Mouse (Mus musculus): ENCODE measurements around the gene Hmgcs1.
"Not testable (repeated sequence)": the region's sequence is repeated elsewhere in the genome, so short reads cannot be mapped to it uniquely, and the experiment has no call there.

Gene Hmgcs1

GRCm38 (mm10) chr13:119706278-119706880 lies 16.2 kb downstream of the Hmgcs1 start:
- DNase-seq: not testable (repeated sequence)

DNA sequence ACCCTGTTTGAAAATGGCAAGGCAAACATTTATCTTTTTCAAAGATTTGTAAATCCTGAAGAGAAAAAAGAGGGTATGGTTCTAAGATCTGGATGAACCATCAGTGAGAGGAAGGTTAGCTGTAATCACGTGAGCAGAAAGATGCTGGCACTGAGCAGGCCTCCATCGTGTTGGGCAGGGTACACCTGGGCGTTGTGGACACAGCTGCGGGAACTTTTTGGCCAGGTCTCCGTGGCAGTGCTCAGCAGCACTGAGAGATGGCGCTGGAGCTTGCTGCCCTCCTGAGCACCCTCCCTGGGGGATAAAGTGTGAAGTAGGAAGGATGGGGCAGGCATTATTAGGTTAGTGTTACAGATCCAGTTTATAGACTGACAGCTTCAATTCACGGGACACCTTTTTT lies 16.8 kb downstream of the Hmgcs1 start:
- DNase-seq: peak; percentile 18 to 38

- DNase-seq: no peak
Observed at GRCm38 (mm10) chr13:119707906-119708305, 17.7 kb downstream of the Hmgcs1 start.

- DNase-seq: peak in 1 of 2 experiments; percentile 11
Observed at GRCm38 (mm10) chr13:119708941-119709340, 18.8 kb downstream of the Hmgcs1 start.

DNA sequence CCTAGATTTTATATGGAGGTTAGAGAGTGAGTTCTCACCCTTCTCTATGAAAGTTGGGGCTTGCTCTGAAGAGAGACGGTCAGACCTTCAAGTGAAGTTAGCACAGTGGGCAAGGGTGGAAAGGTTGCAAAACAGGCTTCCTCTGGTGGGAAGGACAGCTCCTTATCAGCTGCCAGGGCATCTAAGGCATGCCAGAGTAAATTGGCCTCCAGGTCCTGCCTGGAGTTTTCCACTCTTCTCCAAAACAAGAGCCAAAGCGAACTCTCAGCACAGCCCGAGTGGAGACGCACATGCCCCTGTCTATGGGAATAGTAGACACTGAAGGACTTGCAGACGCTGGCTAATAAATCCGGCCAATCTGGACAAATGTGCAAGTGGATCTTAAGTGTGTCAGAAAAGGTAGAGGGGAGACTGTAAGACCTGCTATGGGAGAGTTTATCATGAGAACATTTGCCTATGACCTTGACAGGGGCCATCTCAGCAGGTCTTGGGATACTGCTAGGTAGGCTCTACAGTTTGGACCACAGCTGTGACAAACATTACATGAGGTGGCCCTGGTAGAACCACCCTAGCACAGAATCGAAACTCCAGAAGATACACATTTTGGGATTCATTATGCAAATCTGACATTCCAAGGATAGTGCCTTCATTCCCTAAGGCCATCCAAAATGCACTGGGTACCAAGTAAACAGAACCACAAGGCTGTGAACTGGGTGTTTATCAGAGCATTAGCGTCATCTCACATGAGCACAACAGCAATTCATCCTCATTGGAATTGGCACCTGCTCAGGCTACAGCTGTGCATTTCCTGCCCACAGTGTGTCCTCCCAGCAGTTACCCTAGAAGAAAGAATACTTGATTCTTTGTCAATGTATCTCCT lies 19.4 kb downstream of the Hmgcs1 start:
- peak; percentile 18 to 37 for DNase-seq

DNA sequence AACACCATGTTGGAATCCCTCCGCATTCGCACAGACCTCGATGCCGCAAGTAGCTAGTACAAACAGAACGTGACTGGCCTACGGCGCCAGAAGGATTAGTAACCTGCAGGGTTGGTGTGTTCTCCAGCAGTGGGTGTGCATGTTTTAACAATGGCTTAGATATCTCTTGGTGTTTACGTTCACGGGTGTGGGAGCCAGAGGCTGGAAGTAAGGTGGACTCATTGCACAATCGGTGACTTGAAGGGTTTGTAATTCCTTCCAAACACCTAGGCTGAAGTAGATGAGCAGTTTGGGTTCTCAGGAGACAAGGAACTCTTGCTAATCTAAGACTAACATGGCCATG lies 20.1 kb downstream of the Hmgcs1 start:
- DNase-seq: peak; percentile 42 to 66

GRCm38 (mm10) chr13:119712463-119712862 lies 22.3 kb downstream of the Hmgcs1 start:
- no peak for DNase-seq

- DNase-seq: no peak
Observed at GRCm38 (mm10) chr13:119713107-119713787, 23.1 kb downstream of the Hmgcs1 start.

GRCm38 (mm10) chr13:119713821-119714220 lies 23.6 kb downstream of the Hmgcs1 start:
- no peak for DNase-seq

- DNase-seq: no peak
Observed at GRCm38 (mm10) chr13:119716105-119716504, 25.9 kb downstream of the Hmgcs1 start.

DNA sequence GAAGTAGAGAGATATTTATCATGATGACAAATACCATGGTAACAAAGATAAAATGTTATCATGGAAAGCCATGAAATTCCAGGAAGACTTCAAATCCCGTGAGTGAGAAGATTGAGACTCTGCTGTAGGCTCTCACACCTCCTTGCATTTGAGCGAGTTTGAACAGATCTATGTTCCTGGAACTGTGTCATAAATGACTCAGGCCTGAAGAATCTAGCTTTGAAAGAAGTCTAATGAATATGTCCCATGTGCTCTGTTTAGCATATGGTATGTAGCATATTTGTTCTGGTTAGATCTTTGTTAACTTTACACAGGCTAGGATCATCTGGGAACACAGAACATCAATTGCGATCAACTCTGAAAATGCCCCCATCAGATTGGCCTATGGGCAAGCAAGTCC lies 32.3 kb downstream of the Hmgcs1 start:
- no peak for DNase-seq

- no peak for DNase-seq
Observed at GRCm38 (mm10) chr13:119723368-119723767, 33.2 kb downstream of the Hmgcs1 start.

GRCm38 (mm10) chr13:119724541-119724940 lies 34.4 kb downstream of the Hmgcs1 start:
- no peak for DNase-seq

DNA sequence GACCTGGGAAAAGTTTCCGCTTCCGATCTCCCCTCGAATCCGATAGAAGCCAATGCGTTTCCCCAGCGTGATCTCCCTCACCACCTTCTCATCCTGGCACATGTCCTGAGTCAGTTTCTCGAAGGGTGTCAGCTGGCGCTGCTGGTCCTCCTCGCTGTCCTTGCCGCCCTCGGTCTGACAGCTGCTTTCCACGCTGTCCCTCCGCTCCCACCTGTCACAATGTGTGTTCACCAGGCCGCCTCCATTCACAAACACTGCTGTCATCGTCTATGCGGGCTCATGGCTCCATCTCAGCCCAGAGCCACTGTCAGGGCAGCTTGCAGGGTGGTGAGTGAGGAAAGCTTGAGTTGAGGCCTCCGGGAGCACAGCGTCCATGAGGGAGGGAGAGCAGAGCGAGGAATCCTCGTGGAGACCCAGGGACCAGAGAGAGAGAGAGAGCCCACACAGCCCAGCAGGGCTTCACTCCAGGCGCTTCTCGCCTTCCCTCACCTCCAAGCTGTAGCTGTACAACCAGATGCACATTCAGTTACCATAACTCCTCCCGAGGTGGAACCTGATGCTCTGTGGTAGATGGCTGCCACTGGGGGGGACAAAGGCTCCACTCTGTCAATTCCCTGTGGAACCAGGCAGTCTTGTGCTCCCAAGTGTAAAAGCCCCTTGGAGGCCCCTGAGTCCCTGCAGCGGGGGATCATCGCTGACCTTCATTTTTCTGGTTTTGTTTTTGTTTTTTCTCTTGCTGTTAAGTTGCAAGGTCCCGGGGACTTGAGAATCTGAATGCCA lies 37.6 kb downstream of the Hmgcs1 start:
- DNase-seq: no peak

DNA sequence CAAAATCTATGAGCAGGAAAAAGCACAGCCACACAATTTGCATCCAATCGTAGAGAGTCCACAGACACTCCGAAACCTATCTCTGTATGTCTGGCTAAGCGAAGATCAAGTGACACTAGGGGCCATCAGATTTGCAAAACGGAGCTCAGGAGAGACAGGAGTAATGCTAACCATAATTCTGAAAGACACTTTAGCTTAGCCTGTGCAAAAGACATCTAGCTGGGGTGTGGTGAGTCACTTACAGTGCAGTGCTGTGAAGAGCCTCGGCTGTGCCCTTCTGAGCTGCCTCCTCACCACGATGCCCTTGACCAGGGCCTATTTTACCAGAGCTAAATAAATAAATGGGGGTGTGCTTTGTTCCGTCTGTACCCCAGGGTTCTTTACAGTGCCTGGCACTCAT lies 39.2 kb downstream of the Hmgcs1 start:
- DNase-seq: no peak

- no peak for DNase-seq
Observed at GRCm38 (mm10) chr13:119731448-119731847, 41.3 kb downstream of the Hmgcs1 start.

- no peak for DNase-seq
Observed at GRCm38 (mm10) chr13:119741390-119742237, 51.4 kb downstream of the Hmgcs1 start.

- DNase-seq: no peak
Observed at GRCm38 (mm10) chr13:119742711-119743415, 52.7 kb downstream of the Hmgcs1 start.

DNA sequence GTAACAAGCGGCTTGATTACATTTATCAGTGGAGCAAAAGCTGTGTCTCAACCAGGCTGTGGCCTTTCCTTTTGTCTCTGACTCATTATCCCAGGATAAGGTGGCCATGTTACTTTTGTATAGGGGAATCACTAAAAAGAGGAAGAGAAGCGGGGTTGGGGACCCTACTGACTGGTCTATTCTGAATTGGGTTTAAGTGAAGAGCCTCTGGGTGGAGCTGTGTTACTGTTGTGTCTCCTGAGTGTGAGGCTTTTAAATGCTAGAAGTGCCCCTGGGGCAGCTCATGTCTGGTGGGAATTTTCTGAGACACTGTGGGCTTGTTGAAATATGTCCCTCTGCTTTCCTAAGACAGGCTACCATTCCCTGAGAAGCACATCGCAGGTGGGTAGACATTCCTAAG lies 53.3 kb downstream of the Hmgcs1 start:
- DNase-seq: no peak

- no peak for DNase-seq
Observed at GRCm38 (mm10) chr13:119746930-119747329, 56.8 kb downstream of the Hmgcs1 start.
